Comparison of ENCODE assay signal across 8 mouse cellular contexts in genomic region chr2:118745915-118746901, GRCm38 (mm10). TPM values are rescaled to one million over a fixed set of nuclear protein-coding genes. Genes with fewer than 3 reads are reported as not detected.
DNase-seq lines count a peak whose midpoint lies in the region; ATAC-seq and TF ChIP-seq lines count a peak whose summit lies in the region.

No protein-coding gene starts in this region.

- TF ChIP-seq POLR2A in limb, embryonic 14.5 days (IDR thresholded peaks at IDR 0.05; ENCODE audit: borderline replicate concordance, extremely low read depth, insufficient read depth, insufficient read length): no peak
- peak; percentile 14 for TF ChIP-seq POLR2A in myocyte (IDR thresholded peaks at IDR 0.05; ENCODE audit: insufficient read length, low read depth)

- under 1% methylated on average over 88 of the region's 113 CpGs for WGBS in embryonic facial prominence, embryonic 11.5 days
- under 1% methylated on average over 32 of the region's 113 CpGs for WGBS in limb, embryonic 14.5 days

- H3K27ac ChIP-seq in embryonic facial prominence, embryonic 11.5 days (replicated peaks; ENCODE audit: low read depth, low read length): no peak overlapping the region; the same call in 1 of the 2 replicates
- no peak overlapping the region; the same call in 1 of the 2 replicates for H3K27ac ChIP-seq in limb, embryonic 14.5 days (replicated peaks; ENCODE audit: low read depth, low read length)

- in situ Hi-C loops in Patski (cut with MboI; ENCODE audit: low pct_unique_long_range_greater_than_20kb): loop anchor here (25.0 kb wide), 1 partner anchor 259 kb away; the partner anchor contains the start of gene Srp14

- no peaks in the 10 kb centered on the region for H3K79me2 ChIP-seq in myocyte (ENCODE audit: control insufficient read depth, insufficient read depth)

- H3K27me3 ChIP-seq in Patski (peaks cover 5% of the 10 kb centered on the region), myocyte (ENCODE audit: control insufficient read depth, insufficient read depth, insufficient read length) (no peaks in the 10 kb centered on the region)
- H3K27me3 ChIP-seq in embryonic facial prominence, embryonic 11.5 days (ENCODE audit: control insufficient read depth, insufficient read depth, low read length): peaks cover 7% of the 10 kb centered on the region
- 0 out of 2 replicates have a peak, but pooled peaks cover 12% of the 10 kb centered on the region for H3K27me3 ChIP-seq in limb, embryonic 14.5 days (ENCODE audit: control insufficient read depth, insufficient read depth, low read length)

- peaks cover 4% of the 10 kb centered on the region for H3K4me1 ChIP-seq in embryonic facial prominence, embryonic 11.5 days (ENCODE audit: control insufficient read depth, insufficient read depth, low read length)
- H3K4me1 ChIP-seq in limb, embryonic 14.5 days (ENCODE audit: control insufficient read depth, insufficient read depth, low read length): peaks cover 36% of the 10 kb centered on the region

- peak overlapping the region; percentile 98 for H3K4me2 ChIP-seq in embryonic facial prominence, embryonic 11.5 days (ENCODE audit: low read depth, low read length)
- H3K4me2 ChIP-seq in limb, embryonic 14.5 days (replicated peaks; ENCODE audit: low read depth, low read length, severe bottlenecking): peak overlapping the region; percentile 96
- H3K4me2 ChIP-seq in myocyte (ENCODE audit: low read depth): peak overlapping the region; percentile 71

- no peaks in the 10 kb centered on the region for H3K9me3 ChIP-seq in embryonic facial prominence, embryonic 11.5 days (replicated peaks; ENCODE audit: control insufficient read depth, low read length)
- no peaks in the 10 kb centered on the region for H3K9me3 ChIP-seq in limb, embryonic 14.5 days (ENCODE audit: control insufficient read depth, low read length)

- peak; percentile 23 for ATAC-seq in Patski
- ATAC-seq in embryonic facial prominence, embryonic 11.5 days (replicated peaks; ENCODE audit: insufficient number of reproducible peaks, low FRiP score, low TSS enrichment, low read depth): peak; percentile 39
- peak; percentile 23 for ATAC-seq in limb, embryonic 14.5 days (ENCODE audit: low FRiP score, low read depth)

- POLR2A ChIA-PET in Patski (lab: Charles Lee): interaction anchor here (0.7 to 1.9 kb wide), 5 partner anchors 8 to 116 kb away, joined by 4 to 10 read pairs (median 4); partner anchors contain the start of gene Ccdc9b

- peak overlapping the region; percentile 85 for H3K9ac ChIP-seq in embryonic facial prominence, embryonic 11.5 days (replicated peaks; ENCODE audit: low read length)
- H3K9ac ChIP-seq in limb, embryonic 14.5 days (ENCODE audit: low read depth, low read length, severe bottlenecking): peak overlapping the region; percentile 82

- CTCF ChIA-PET in Patski (lab: Charles Lee): interaction anchor here (1.0 to 5.1 kb wide), 2 partner anchors 14 to 16 kb away, joined by 3 to 34 read pairs; partner anchors contain the start of gene Ccdc9b

- peak overlapping the region; percentile 80 for H3ac ChIP-seq in myocyte (ENCODE audit: control insufficient read depth, insufficient read length)

- intact Hi-C loops in heart, postnatal 25 days (cut with DNase I): loop anchor here (1.0 to 2.0 kb wide), 2 partner anchors 15 to 33 kb away; partner anchors contain the start of gene Disp2

- no peak for TF ChIP-seq CTCF in Patski (IDR thresholded peaks at IDR 0.05)

- H3K4me3 ChIP-seq in embryonic facial prominence, embryonic 11.5 days (ENCODE audit: low read depth, low read length): peak overlapping the region; percentile 89
- peak overlapping the region; percentile 74 for H3K4me3 ChIP-seq in limb, embryonic 14.5 days (replicated peaks; ENCODE audit: low read length)
- H3K4me3 ChIP-seq in myocyte: peak overlapping the region; percentile 49

- DNase-seq in heart, adult 18-20 months: peak; percentile 35 to 62
- no peak for DNase-seq in heart, postnatal 25 days (ENCODE audit: low spot score)
- DNase-seq in Patski (ENCODE audit: low read depth, low spot score): no peak
- peak; percentile 48 for DNase-seq in embryonic facial prominence, embryonic 11.5 days (ENCODE audit: low spot score)
- peak; percentile 50 for DNase-seq in heart, postnatal 4 days
- DNase-seq in limb, embryonic 14.5 days (ENCODE audit: low spot score): no peak
- peak; percentile 44 for DNase-seq in yolk sac, embryonic 10.5 days (ENCODE audit: low spot score)

- no peaks in the 10 kb centered on the region for H3K36me3 ChIP-seq in embryonic facial prominence, embryonic 11.5 days (replicated peaks; ENCODE audit: control insufficient read depth, insufficient read depth, low read depth, low read length)
- H3K36me3 ChIP-seq in limb, embryonic 14.5 days (ENCODE audit: control insufficient read depth, insufficient read depth, low read length): no peaks in the 10 kb centered on the region; the same call in 1 of the 2 replicates
- H3K36me3 ChIP-seq in myocyte (ENCODE audit: control insufficient read depth, insufficient read depth): no peaks in the 10 kb centered on the region

TF ChIP-seq in myocyte, 11 proteins besides CTCF, POLR2A, EP300 and RAD21:
- TF ChIP-seq SRF (IDR thresholded peaks at IDR 0.05; ENCODE audit: control insufficient read depth, insufficient read length, low read depth): no peak
- TF ChIP-seq POLR2AphosphoS2 (IDR thresholded peaks at IDR 0.05; ENCODE audit: insufficient read length, low read depth): peak; percentile 21

RNA-seq across cellular contexts. Expression of gene Inafm2, which starts 0.7 kb away (rescaled TPM):
- total RNA-seq in heart, adult 18-20 months (2021): 10 to 100 TPM; 31.3 to 35.1 TPM
- 10 to 100 TPM; 26.7 to 32.4 TPM for total RNA-seq in heart, postnatal 25 days (2021)
- 25.9 TPM for polyA plus RNA-seq in Patski (2021)
- 22.8 and 25.8 TPM in 2 replicates for polyA plus RNA-seq in embryonic facial prominence, embryonic 11.5 days (2014; fragmentation: Nextera tagmentation; extraction: Ambion mirVana)
- total RNA-seq in heart, postnatal 4 days (2021): 10 to 100 TPM; 33.9 to 34.9 TPM
- 7.9 and 8.0 TPM in 2 replicates for polyA plus RNA-seq in limb, embryonic 14.5 days (2012; rRNA removed)
- polyA plus RNA-seq in limb, embryonic 14.5 days (2014; fragmentation: Nextera tagmentation; extraction: Ambion mirVana): 24.4 and 27.9 TPM in 2 replicates
- 10.5 TPM for polyA plus RNA-seq in myocyte (2012; fragmentation: generic; extraction: Trizol)

RNA-seq across cellular contexts. Expression of gene Ccdc9b, which starts 16.3 kb away (rescaled TPM):
- total RNA-seq in heart, adult 18-20 months (2021): 10 to 100 TPM; 20.8 to 25.7 TPM
- total RNA-seq in heart, postnatal 25 days (2021): 10 to 100 TPM; 23.0 to 24.2 TPM
- polyA plus RNA-seq in Patski (2021): 31.5 TPM
- 0.52 and 0.66 TPM in 2 replicates for polyA plus RNA-seq in embryonic facial prominence, embryonic 11.5 days (2014; fragmentation: Nextera tagmentation; extraction: Ambion mirVana)
- total RNA-seq in heart, postnatal 4 days (2021): 1 to 10 TPM; 6.6 to 7.4 TPM
- polyA plus RNA-seq in limb, embryonic 14.5 days (2012; rRNA removed): 1.7 and 1.8 TPM in 2 replicates
- 0.88 and 1.4 TPM in 2 replicates for polyA plus RNA-seq in limb, embryonic 14.5 days (2014; fragmentation: Nextera tagmentation; extraction: Ambion mirVana)
- polyA plus RNA-seq in myocyte (2012; fragmentation: generic; extraction: Trizol): 9.0 TPM

RNA-seq across cellular contexts. Expression of gene Plcb2, which starts 18.0 kb away (rescaled TPM):
- 1 to 10 TPM; 1.4 to 2.6 TPM for total RNA-seq in heart, adult 18-20 months (2021)
- total RNA-seq in heart, postnatal 25 days (2021): 1 to 10 TPM; 1.9 to 2.8 TPM
- polyA plus RNA-seq in Patski (2021): 0.03 TPM
- 0.22 and 0.40 TPM in 2 replicates for polyA plus RNA-seq in embryonic facial prominence, embryonic 11.5 days (2014; fragmentation: Nextera tagmentation; extraction: Ambion mirVana)
- total RNA-seq in heart, postnatal 4 days (2021): 1 to 10 TPM; 1.3 to 1.7 TPM
- 2.0 and 2.1 TPM in 2 replicates for polyA plus RNA-seq in limb, embryonic 14.5 days (2012; rRNA removed)
- polyA plus RNA-seq in limb, embryonic 14.5 days (2014; fragmentation: Nextera tagmentation; extraction: Ambion mirVana): 0.74 and 0.82 TPM in 2 replicates
- polyA plus RNA-seq in myocyte (2012; fragmentation: generic; extraction: Trizol): not detected

RNA-seq across cellular contexts. Expression of gene Phgr1, which starts 26.4 kb away (rescaled TPM):
- not detected for total RNA-seq in heart, adult 18-20 months (2021)
- not detected for total RNA-seq in heart, postnatal 25 days (2021)
- polyA plus RNA-seq in Patski (2021) (not detected), myocyte (2012; fragmentation: generic; extraction: Trizol) (not detected)
- polyA plus RNA-seq in embryonic facial prominence, embryonic 11.5 days (2014; fragmentation: Nextera tagmentation; extraction: Ambion mirVana): not detected in 2 replicates
- not detected for total RNA-seq in heart, postnatal 4 days (2021)
- polyA plus RNA-seq in limb, embryonic 14.5 days (2012; rRNA removed): 1.00 TPM in 1 of 2 replicates, not detected in the other
- polyA plus RNA-seq in limb, embryonic 14.5 days (2014; fragmentation: Nextera tagmentation; extraction: Ambion mirVana): not detected in 2 replicates

RNA-seq across cellular contexts. Expression of gene Disp2, which starts 33.3 kb away (rescaled TPM):
- total RNA-seq in heart, adult 18-20 months (2021): under 1 TPM in 1 of 2 experiments, not detected in 1; 0.07 TPM
- total RNA-seq in heart, postnatal 25 days (2021): under 1 TPM in 1 of 2 experiments, not detected in 1; 0.03 TPM
- polyA plus RNA-seq in Patski (2021) (0.03 TPM), myocyte (2012; fragmentation: generic; extraction: Trizol) (0.06 TPM)
- polyA plus RNA-seq in embryonic facial prominence, embryonic 11.5 days (2014; fragmentation: Nextera tagmentation; extraction: Ambion mirVana): 1.5 and 1.8 TPM in 2 replicates
- total RNA-seq in heart, postnatal 4 days (2021): under 1 TPM; 0.07 to 0.10 TPM
- 0.16 and 0.17 TPM in 2 replicates for polyA plus RNA-seq in limb, embryonic 14.5 days (2012; rRNA removed)
- 0.03 TPM in 1 of 2 replicates, not detected in the other for polyA plus RNA-seq in limb, embryonic 14.5 days (2014; fragmentation: Nextera tagmentation; extraction: Ambion mirVana)

Comparison
In these comparisons a context has a peak if more than half of its experiments do, and no peak if none do; other contexts are left out.
1. DNase-seq: peak in heart, adult 18-20 months (2 of 2), embryonic facial prominence, embryonic 11.5 days (single experiment), heart, postnatal 4 days (single experiment) and yolk sac, embryonic 10.5 days (single experiment); none in heart, postnatal 25 days (single experiment), Patski (single experiment) and limb, embryonic 14.5 days (single experiment).
2. Peak in every context shown above with its lines, with median percentiles within 50 percentile points of each other: ATAC-seq, H3K4me2 ChIP-seq and H3K4me3 ChIP-seq.